Mouse (Mus musculus) heart, postnatal 25 days (tissue): ENCODE results near the gene Ptpn22. TPM values are rescaled to one million over a fixed set of nuclear protein-coding genes. Genes with fewer than 3 reads are reported as not detected.

Experiments
- DNase-seq: peaks from one replicate; pipeline ENCODE4 v3.0.0; 2022; ENCODE audit warnings: low spot score
- intact Hi-C: fragments of 180-260 bp; cut with DNase I; formaldehyde crosslinking; loops from one replicate; pipeline ENCODE4 v1.15.1; 2025
- total RNA-seq, 2 experiments: library from RNA; stranded (reverse); gene quantifications; 2 replicates each; pipeline ENCODE4 v1.2.3; 2021

Gene Ptpn22
- total RNA-seq, 2 experiments from 2014 or later, result 0.61 to 1.1 TPM

GRCm38 (mm10) chr3:103914732-103915508 is 55.3 kb downstream of the Ptpn22 start:
- DNase-seq, result peak; percentile 35
- intact Hi-C loops, result loop anchor here (2.0 to 5.0 kb wide), 3 partner anchors 54 to 633 kb away; partner anchors contain the start of gene Phtf1

DNA sequence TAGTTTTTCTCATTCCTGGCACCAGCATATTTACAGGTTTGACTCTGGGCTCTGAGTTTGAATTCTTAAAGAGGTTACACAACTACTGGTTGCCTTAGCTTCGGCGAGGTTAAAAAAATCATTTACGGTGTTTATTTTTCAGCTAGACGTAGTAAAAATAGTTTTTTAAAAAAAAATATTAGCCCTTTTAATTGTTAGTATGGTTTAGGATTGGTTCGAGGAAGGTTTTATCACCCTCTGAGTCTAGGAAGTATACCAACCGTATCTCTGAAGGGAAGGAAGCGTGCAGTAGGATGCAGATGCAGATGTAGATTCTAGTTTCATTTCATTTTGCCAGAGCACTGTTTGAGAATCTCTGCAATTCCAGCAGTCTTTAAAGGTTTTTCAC is 55.9 kb downstream of the Ptpn22 start:
- intact Hi-C loops, result loop anchor here (2.0 to 5.0 kb wide), 3 partner anchors 53 to 633 kb away; partner anchors contain the start of gene Phtf1
- DNase-seq, result no peak

- DNase-seq, result no peak
- intact Hi-C loops, result loop anchor here (5.0 kb wide), 2 partner anchors 526 to 634 kb away; no protein-coding TSS in a partner anchor
These were observed 56.7 kb downstream of the Ptpn22 start for GRCm38 (mm10) chr3:103916205-103916838.

DNA sequence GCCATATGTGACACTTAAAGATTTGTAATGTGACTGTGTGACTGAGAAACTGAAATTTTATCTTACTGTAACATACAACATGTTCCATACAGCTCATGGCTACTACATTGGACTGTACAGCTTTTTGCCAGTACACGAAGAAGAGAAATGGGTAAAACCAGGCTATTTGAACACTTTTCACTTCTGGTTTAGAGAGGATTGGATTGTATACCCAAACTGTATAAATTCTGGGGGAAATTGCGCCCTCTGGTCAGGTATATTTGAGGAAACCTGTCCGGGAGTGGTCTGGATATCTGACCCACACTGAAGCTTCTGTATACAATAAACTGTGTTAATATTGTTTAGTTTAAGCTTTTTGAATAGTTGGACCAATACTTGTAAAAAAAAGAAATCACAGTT is 57.2 kb downstream of the Ptpn22 start:
- no peak for DNase-seq
- intact Hi-C loops, result loop anchor here (5.0 kb wide), 2 partner anchors 525 to 635 kb away; no protein-coding TSS in a partner anchor

GRCm38 (mm10) chr3:103920094-103920493 is 60.5 kb downstream of the Ptpn22 start:
- intact Hi-C loops, result no loop called here
- DNase-seq, result no peak

GRCm38 (mm10) chr3:103925302-103925701 is 65.7 kb downstream of the Ptpn22 start:
- DNase-seq, result no peak
- intact Hi-C loops, result no loop called here

DNA sequence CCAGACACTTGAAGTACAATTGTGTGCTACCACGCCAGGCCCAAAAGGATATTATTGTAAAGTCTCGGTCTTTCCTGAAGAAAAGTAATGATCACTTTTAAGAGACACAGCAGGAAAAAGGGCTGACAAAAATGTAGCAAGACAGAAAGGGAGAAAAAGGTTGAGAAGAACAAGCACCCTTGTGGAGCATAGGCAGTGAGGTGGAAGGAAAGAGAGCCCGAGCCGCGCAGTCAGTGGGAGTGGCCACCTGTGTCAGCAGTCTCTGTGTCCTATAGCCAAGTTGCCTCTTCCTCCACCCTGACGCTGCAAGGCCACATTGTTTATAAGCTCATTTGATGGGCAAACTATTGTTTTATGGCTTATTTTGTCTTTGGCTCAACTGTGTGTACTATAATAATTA is 67.9 kb downstream of the Ptpn22 start:
- no peak for DNase-seq
- intact Hi-C loops, result no loop called here

DNA sequence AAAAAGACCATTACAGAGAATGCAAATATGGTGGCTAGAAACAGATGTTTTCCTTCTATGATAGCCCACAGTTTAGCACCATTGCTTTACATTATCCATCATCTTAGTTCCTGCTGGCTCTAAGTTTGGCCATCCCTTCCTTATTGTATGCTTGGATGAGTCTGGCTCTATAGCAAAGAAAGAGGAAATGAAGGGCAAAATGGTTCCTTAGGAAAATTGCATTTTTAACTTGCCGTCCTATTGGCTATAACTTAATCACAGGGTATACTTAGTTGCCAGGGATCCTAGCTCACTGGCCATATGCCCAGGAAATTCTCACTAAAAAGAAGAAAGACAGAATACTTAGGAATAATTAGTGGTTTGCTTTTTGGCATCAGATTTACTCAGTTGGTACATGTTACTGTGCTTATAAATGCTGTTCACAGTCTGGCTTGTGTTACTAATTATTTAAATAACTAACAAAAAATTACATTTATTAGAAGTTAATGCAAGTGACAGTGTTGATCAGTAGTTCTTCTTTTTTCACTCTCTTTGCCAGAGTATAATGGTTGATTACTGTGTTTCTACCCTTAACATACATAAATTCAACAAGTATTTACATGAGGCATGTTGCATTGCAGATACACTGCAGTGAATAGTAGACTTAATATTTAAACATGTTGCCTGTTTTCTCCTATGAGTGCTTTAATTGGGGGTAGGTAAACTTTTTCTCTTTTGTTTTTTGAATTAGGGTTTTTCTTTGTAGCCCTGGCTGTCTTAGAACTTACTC is 85.4 kb downstream of the Ptpn22 start:
- DNase-seq, result no peak
- intact Hi-C loops, result no loop called here

DNA sequence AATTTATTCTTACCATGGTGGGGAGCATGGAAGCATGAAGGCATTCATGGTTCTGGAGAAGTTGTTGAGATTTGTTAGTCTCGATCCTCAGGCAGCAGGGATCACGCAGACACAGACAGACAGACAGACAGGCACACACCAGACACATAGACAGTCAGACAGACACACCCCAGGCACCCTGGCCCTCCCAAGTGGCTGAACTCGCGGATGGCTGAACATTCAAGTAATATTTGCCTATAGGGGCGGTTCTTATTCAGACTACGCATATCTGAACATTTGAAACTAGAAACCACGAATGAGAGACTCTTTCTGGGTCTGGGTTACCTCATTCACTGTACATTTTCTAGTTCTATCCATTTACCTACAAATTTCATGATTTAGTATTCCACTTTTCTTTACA is 89.1 kb downstream of the Ptpn22 start:
- intact Hi-C loops, result no loop called here
- no peak for DNase-seq

DNA sequence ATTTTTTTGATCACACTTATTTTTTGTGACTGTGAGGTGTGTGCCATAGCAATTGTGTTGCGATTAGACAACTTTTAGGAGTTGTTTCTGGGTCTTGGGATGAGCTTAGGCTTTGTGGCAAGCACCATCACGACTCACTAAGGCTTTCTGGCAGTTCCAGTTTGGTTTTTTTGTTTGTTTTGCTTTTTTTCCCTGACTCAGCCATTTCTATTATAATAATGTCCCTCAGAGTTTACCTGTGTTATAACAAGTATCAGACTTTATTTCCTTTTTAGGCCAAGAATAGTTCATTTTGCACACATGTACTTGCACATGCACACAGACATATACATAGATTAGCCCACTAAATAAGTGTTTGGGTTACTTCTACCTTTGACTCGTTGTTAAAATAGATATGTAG is 101.0 kb downstream of the Ptpn22 start:
- DNase-seq, result no peak
- intact Hi-C loops, result no loop called here

Other genes starting within 250 kb of the Ptpn22 start
- gene Atg4a-ps, start 213.7 kb upstream of the Ptpn22 start, total RNA-seq, result 1 to 10 TPM in 1 of 2 experiments, not detected in 1; 1.8 TPM
- gene Olfml3, start 121.8 kb upstream of the Ptpn22 start, total RNA-seq, result 1 to 10 TPM; 5.4 to 5.7 TPM
- not detected for gene Gm10964, start 120.4 kb upstream of the Ptpn22 start, total RNA-seq
- gene Hipk1, start 68.2 kb upstream of the Ptpn22 start, total RNA-seq, result 100 to 1,000 TPM in 1 of 2 experiments, 10 to 100 TPM in 1; 90.0 to 101 TPM
- 1 to 10 TPM; 7.3 to 8.6 TPM for gene Dclre1b, start 50.4 kb upstream of the Ptpn22 start, total RNA-seq
- 10 to 100 TPM; 11.7 to 14.9 TPM for gene Ap4b1, start 50.3 kb upstream of the Ptpn22 start, total RNA-seq
- gene Gm43064, start 50.2 kb upstream of the Ptpn22 start, total RNA-seq, result not detected
- gene Bcl2l15, start 27.2 kb upstream of the Ptpn22 start, total RNA-seq, result not detected
- gene Rsbn1, start 54.3 kb downstream of the Ptpn22 start, total RNA-seq, result 1 to 10 TPM; 6.7 to 8.7 TPM
- 1 to 10 TPM; 6.9 to 9.8 TPM for gene Phtf1, start 108.3 kb downstream of the Ptpn22 start, total RNA-seq